Mouse (Mus musculus) left cerebral cortex, adult 18-20 months (tissue): ENCODE measurements around the gene Tex52. TPM values are rescaled to one million over a fixed set of nuclear protein-coding genes. Genes with fewer than 3 reads are reported as not detected.

ENCODE experiments used
- DNase-seq, 2 experiments: peaks; one replicate each; pipeline ENCODE4 v3.0.0; 2021 to 2022; ENCODE audit warnings: low spot score in 2 of 2, mixed read lengths in 1 of 2
- total RNA-seq, 2 experiments: library from RNA; stranded (reverse); gene quantifications; 2 replicates each; pipeline ENCODE4 v1.2.3; 2021

Gene Tex52
- total RNA-seq, 2 experiments from 2014 or later, result 0.68 to 1.3 TPM

DNA sequence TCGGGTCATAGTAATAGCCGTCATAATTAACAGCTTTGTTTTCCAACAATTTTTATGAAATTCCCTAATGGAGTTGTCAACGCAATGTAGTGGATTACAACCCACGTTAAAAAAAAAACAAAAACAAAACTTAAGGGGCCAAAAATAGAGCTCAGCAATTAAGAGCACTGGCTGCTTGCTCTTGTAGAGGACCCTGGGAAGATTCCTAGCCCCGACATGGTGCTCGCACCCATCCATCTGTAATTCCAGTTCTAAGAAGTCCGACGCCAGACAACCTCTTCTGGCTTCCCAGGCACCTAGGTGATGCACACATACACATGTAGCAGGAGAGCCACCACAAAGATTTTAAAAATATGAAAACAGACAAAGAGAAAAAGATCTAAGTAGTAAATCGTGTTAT, 49.8 kb downstream of the Tex52 start:
- no peak for DNase-seq

DNA sequence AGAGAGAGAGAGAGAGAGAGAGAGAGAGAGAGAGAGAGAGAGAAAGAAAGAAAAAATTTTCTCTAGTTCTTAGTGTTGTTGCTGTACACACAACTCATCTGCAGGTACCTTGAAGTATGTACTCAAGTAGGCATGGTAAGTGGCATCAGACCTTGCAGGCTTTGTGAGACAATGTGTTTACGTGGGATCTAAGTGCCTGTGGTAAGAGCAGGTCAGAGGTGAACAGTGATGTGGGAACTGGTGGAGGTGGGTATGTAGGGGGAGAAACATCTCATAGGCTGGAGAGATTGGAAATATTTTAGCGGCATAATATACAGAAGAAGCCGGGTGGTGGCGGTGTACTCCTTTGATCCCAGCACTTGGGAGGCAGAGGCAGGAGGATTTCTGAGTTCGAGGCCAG, 52.3 kb downstream of the Tex52 start:
- DNase-seq, result no peak

DNA sequence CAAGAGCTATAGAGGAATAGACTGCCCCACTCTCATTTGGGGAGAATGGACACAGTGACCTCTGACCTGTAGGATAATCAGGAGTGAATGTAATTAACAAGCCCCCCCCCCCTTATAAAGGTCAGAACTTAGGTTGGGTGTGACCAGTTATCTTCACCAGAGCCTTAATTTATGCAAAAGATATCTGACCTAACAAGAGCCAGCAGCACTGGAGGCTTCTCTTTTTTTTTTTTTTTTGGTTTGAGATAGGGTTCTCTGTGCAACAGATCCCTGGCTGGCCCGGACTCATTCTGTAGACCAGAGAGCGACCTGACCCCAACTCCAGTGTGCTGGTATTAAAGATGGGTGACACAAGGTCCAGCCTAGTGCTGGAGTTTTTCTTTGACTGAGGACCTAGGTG, 54.0 kb downstream of the Tex52 start:
- DNase-seq, result no peak

DNA sequence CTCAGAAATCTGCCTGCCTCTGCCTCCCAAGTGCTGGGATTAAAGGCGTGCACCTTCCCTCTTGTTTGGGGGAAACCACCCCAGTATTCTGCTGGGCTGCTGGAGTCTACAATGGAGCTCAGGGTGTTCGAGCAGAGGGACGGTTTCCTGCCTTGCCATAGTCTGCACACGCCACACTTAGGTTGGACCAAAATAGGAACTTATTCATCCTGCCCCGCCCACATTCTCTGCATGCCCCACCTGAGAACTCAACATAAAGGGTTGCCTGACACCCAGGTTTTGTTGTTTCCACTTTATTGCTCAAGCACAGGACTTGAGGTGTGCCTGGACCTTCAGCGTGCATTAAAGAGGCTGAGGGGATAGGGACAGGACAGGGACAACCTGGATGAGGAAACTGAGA, 54.6 kb downstream of the Tex52 start:
- DNase-seq, result no peak

DNA sequence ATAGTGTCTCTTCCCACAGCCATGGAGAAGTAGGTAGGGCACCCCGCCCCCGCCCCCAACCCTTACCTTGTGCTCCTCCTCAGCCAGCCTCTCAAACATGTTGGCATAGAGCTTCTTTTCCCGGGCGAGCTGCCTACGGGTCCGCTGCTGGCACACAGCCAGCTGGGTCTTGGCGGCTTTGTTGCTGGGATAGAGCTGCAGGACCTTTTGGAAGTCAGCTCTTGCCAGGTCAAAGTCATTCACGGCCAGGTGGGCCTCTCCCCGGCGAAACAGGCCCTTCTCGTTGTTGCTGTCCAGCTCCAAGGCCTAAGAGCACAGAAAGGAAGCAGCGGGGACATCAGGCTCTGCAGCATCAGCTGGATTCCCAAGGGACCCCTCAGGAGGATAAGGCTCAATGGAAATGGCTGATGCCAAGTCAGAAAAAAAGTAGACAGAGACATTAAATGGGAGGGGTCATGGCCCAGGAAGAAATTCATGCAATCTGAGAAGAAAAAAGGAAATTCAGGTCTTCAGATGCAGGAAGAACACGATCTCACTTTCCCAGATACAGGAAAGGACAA, 57.2 kb downstream of the Tex52 start:
- no peak for DNase-seq

DNA sequence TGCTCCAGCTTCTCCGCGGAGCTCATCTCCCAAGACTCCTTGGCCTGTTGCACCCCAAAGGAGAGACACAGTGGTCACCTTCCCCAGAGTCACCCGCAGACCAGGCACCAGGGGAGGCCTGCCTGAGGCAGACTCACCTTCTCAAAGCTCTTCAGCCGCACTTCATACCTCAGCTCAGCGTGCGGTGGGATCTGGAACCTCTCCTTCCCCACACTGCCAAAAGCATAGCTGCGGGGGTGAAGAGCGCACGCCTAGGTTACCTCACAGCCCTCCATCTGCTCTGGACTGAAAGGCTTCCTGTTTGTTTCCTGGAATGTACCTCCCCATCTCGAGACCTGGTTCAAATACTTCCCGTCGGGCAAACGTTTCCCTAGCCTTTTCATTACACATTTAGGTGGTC, 58.3 kb downstream of the Tex52 start:
- DNase-seq, result no peak

Other genes starting within 250 kb of the Tex52 start
- 10 to 100 TPM; 53.5 to 53.8 TPM for gene Tspan9, start 231.9 kb upstream of the Tex52 start, total RNA-seq
- gene Tead4, start 74.6 kb upstream of the Tex52 start, total RNA-seq, result 1 to 10 TPM in 1 of 2 experiments, under 1 TPM in 1; 0.56 to 1.9 TPM
- 10 to 100 TPM; 15.4 to 18.6 TPM for gene Tulp3, start 19.6 kb upstream of the Tex52 start, total RNA-seq
- 10 to 100 TPM; 18.0 to 18.8 TPM for gene Rhno1, start 12.5 kb upstream of the Tex52 start, total RNA-seq
- gene Foxm1, start 12.5 kb upstream of the Tex52 start, total RNA-seq, result 1 to 10 TPM; 1.1 to 1.2 TPM
- not detected for gene Gm44596, start within 50 bp of the Tex52 start, total RNA-seq
- gene Nrip2, start 23.8 kb downstream of the Tex52 start, total RNA-seq, result 10 to 100 TPM; 10.5 to 11.7 TPM
- 10 to 100 TPM; 24.1 to 25.0 TPM for gene Itfg2, start 49.5 kb downstream of the Tex52 start, total RNA-seq
- 100 to 1,000 TPM; 124 to 128 TPM for gene Fkbp4, start 63.2 kb downstream of the Tex52 start, total RNA-seq
- not detected for gene Pzp, start 151.3 kb downstream of the Tex52 start, total RNA-seq
- 10 to 100 TPM; 10.3 to 11.6 TPM for gene A2ml1, start 206.2 kb downstream of the Tex52 start, total RNA-seq
- gene Klrb1a, start 248.1 kb downstream of the Tex52 start, total RNA-seq, result not detected